Mouse (Mus musculus): ENCODE measurements around the gene Arhgap23. TPM values are rescaled to one million over a fixed set of nuclear protein-coding genes. Genes with fewer than 3 reads are reported as not detected.

Arhgap23 gene
- polyA plus RNA-seq, 1 experiment from 2014 or later: 8.5 TPM

- no peak overlapping the region for H3K4me3 ChIP-seq (replicated peaks; ENCODE audit: low read length)
- ATAC-seq (ENCODE audit: low FRiP score) (no peak), DNase-seq (ENCODE audit: low spot score) (no peak)
- H3K4me2 ChIP-seq (replicated peaks): no peak overlapping the region
- no peaks in the 10 kb centered on the region for H3K9me3 ChIP-seq (ENCODE audit: control insufficient read depth, low read length)
- no peak overlapping the region for H3K9ac ChIP-seq
- peaks cover 47% of the 10 kb centered on the region for H3K36me3 ChIP-seq (replicated peaks; ENCODE audit: control insufficient read depth, insufficient read depth)
- no peak overlapping the region for H3K27ac ChIP-seq
- H3K4me1 ChIP-seq (replicated peaks; ENCODE audit: control insufficient read depth, insufficient read depth, low read length): peaks cover 43% of the 10 kb centered on the region
- 89% methylated on average over 11 of the region's 11 CpGs for WGBS
- H3K27me3 ChIP-seq (ENCODE audit: control insufficient read depth, insufficient read depth, low read length): no peaks in the 10 kb centered on the region
Observed at GRCm38 (mm10) chr11:97448611-97449394, 33.5 kb downstream of the Arhgap23 start.

DNA sequence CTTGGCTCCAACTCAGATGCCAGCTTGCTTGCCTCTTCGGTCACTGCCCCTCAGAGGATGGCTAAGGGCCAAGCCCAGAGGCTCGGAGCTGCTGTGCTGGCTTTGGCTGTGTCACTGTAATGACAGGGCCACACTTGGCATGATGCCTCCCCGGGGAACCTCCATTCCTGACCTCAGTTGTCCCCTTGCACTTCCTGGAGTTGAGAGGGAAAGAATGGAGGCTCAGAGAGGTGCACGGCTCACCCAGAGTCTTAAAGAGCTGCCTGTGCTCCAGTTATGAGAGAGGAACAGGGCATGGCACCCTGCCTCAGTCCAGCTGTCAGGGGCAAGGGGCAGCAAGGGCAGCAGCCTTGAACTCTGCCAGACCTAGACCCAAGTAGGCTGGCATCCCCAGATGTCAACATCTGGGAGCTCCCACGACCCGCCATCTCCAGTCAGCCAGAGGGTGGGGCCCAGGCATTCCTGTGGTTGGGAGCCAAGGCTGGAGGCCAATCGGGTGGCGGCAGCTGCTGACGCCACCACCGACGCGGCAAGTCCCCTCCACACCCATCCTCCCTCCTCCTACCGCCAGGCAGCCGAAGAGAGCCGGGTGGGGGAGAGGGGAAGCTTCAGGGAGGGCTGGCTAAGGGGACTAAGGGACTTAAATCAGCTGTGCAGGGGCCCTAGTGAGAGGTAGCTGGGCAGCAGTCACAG, 34.4 kb downstream of the Arhgap23 start:
- Histone ChIP-seq H3K9ac (peak overlapping the region; percentile 76), H3K9me3 (ENCODE audit: control insufficient read depth, low read length) (no peaks in the 10 kb centered on the region), H3K4me1 (replicated peaks; ENCODE audit: control insufficient read depth, insufficient read depth, low read length) (peaks cover 44% of the 10 kb centered on the region), H3K4me3 (replicated peaks; ENCODE audit: low read length) (peak overlapping the region; percentile 59), H3K4me2 (replicated peaks) (peak overlapping the region; percentile 92), H3K27ac (peak overlapping the region; percentile 81), H3K27me3 (ENCODE audit: control insufficient read depth, insufficient read depth, low read length) (no peaks in the 10 kb centered on the region), H3K36me3 (replicated peaks; ENCODE audit: control insufficient read depth, insufficient read depth) (peaks cover 46% of the 10 kb centered on the region)
- peak; percentile 84 for DNase-seq (ENCODE audit: low spot score)
- WGBS: 13% methylated on average over 15 of the region's 15 CpGs
- peak; percentile 91 for ATAC-seq (ENCODE audit: low FRiP score)

DNA sequence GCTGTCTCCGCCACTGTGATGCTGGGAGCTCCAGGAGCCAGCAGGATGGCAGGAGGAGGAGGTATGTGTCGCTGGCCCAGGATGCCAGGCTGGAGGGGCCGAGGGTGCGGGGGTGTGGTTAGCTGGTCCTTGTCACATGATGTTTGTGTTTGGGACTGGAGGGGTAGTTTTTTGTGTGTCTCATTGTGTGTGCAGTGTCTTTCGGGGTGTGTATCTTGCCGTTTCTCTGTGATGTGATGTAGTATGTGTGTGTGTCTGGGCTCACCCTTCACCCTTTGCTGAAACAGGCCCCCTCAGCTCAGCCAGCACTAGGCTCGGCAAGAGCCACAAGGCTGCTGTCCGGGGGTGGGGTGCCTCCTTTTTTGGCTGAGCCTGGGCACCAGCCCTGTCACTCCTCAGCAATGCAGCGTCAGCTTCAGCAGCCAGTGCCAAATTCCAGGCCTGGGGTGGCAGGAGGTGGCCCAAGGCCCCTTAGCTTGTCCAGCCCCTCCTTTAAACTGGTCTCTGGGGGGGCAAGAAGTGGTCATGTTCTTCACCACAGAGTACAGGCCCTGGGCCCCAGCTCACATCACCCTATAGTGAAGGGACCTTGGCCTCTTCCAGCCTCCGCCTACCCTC, 35.1 kb downstream of the Arhgap23 start:
- Histone ChIP-seq H3K9me3 (ENCODE audit: control insufficient read depth, low read length) (no peaks in the 10 kb centered on the region), H3K4me3 (replicated peaks; ENCODE audit: low read length) (peak overlapping the region; percentile 59), H3K9ac (peak overlapping the region; percentile 76), H3K36me3 (replicated peaks; ENCODE audit: control insufficient read depth, insufficient read depth) (peaks cover 44% of the 10 kb centered on the region), H3K27me3 (ENCODE audit: control insufficient read depth, insufficient read depth, low read length) (no peaks in the 10 kb centered on the region), H3K4me2 (replicated peaks) (peak overlapping the region; percentile 92), H3K27ac (peak overlapping the region; percentile 81), H3K4me1 (replicated peaks; ENCODE audit: control insufficient read depth, insufficient read depth, low read length) (peaks cover 44% of the 10 kb centered on the region)
- WGBS: 25% methylated on average over 10 of the region's 10 CpGs
- DNase-seq (ENCODE audit: low spot score) (no peak), ATAC-seq (ENCODE audit: low FRiP score) (peak; percentile 39)

DNA sequence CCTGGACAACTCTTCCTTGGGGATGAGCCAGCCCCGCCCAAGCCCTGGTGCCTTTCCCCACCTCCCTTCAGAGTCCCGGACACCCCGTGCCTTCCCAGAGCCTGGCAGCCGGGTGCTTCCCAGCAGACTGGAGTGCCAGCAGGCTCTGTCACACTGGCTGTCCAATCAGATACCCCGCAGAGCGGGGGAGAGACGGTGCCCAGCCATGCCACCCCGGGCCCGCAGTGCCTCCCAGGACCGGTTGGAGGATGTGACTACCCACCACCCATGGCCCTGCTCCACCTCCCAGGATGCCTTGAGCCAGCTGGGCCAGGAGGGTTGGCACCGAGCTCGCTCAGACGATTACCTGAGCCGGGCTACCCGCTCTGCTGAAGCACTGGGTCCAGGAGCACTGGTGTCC, 36.3 kb downstream of the Arhgap23 start:
- Histone ChIP-seq H3K36me3 (replicated peaks; ENCODE audit: control insufficient read depth, insufficient read depth) (peaks cover 49% of the 10 kb centered on the region), H3K4me2 (replicated peaks) (peak overlapping the region; percentile 92), H3K9me3 (ENCODE audit: control insufficient read depth, low read length) (no peaks in the 10 kb centered on the region), H3K27ac (no peak overlapping the region), H3K4me1 (replicated peaks; ENCODE audit: control insufficient read depth, insufficient read depth, low read length) (peaks cover 44% of the 10 kb centered on the region), H3K9ac (peak overlapping the region; percentile 76; the same call in 1 of the 2 replicates), H3K4me3 (replicated peaks; ENCODE audit: low read length) (peak overlapping the region; percentile 59; the same call in 1 of the 2 replicates), H3K27me3 (ENCODE audit: control insufficient read depth, insufficient read depth, low read length) (no peaks in the 10 kb centered on the region)
- DNase-seq (ENCODE audit: low spot score) (no peak), ATAC-seq (ENCODE audit: low FRiP score) (no peak)
- WGBS: 93% methylated on average over 15 of the region's 15 CpGs

DNA sequence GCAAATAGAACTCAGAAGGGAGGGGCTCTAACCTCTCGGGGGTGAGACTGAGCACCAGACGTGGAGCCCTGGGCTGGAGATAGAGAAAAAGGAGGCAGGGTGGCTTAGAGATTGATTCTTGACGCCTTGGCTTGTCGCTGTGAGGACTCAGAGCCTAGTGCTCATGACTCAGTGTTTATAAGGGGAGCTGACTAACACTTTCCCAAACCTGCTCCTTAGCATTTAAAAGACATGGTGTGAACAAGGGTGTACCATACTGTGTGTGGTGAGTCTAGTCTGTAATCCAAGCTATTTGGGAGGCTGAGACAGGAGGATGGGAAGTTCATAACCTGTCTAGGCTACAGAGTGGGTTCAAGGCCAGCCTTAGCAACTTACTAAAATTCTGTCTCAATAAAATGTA, 41.8 kb downstream of the Arhgap23 start:
- peaks cover 92% of the 10 kb centered on the region for H3K36me3 ChIP-seq (replicated peaks; ENCODE audit: control insufficient read depth, insufficient read depth)
- 0 out of 2 replicates have a peak, but pooled peaks cover 3% of the 10 kb centered on the region for H3K27me3 ChIP-seq (ENCODE audit: control insufficient read depth, insufficient read depth, low read length)
- no peak overlapping the region for H3K9ac ChIP-seq
- no peak overlapping the region for H3K4me2 ChIP-seq (replicated peaks)
- no peak overlapping the region for H3K4me3 ChIP-seq (replicated peaks; ENCODE audit: low read length)
- ATAC-seq (ENCODE audit: low FRiP score) (no peak), DNase-seq (ENCODE audit: low spot score) (no peak)
- H3K9me3 ChIP-seq (ENCODE audit: control insufficient read depth, low read length): no peaks in the 10 kb centered on the region
- no peak overlapping the region for H3K27ac ChIP-seq
- peaks cover 18% of the 10 kb centered on the region for H3K4me1 ChIP-seq (replicated peaks; ENCODE audit: control insufficient read depth, insufficient read depth, low read length)
- 84% methylated on average over 4 of the region's 4 CpGs for WGBS

DNA sequence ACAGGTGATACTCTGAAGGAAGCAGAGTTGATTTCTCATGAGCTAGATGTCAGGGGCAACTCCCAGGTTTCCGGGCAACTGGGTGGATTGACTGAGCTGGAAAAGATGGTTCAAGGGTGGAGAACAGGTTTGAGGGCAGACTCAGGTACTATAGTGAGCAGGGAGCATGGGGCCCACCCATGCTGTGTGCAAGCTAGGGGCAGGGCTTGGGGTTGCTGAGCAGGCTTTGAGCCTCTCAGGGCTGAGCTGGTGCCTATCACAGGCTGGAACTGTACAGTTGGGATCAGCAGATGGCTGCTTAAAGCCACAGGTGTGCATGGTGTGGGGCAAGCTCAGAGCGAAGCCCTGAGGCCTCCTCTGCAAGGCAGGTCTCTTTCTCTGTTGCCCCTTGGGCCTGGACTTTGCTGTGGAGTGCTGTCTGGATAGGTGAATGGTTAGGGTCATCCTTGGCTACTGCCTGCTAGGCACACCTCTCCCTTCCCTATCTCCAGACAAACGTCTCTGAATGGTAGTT, 46.0 kb downstream of the Arhgap23 start:
- ATAC-seq (ENCODE audit: low FRiP score) (no peak), DNase-seq (ENCODE audit: low spot score) (no peak)
- no peaks in the 10 kb centered on the region for H3K9me3 ChIP-seq (ENCODE audit: control insufficient read depth, low read length)
- no peak overlapping the region for H3K27ac ChIP-seq
- no peak overlapping the region for H3K4me2 ChIP-seq (replicated peaks)
- peaks cover 6% of the 10 kb centered on the region; the same call in 1 of the 2 replicates for H3K27me3 ChIP-seq (ENCODE audit: control insufficient read depth, insufficient read depth, low read length)
- H3K4me3 ChIP-seq (replicated peaks; ENCODE audit: low read length): no peak overlapping the region
- H3K4me1 ChIP-seq (replicated peaks; ENCODE audit: control insufficient read depth, insufficient read depth, low read length): no peaks in the 10 kb centered on the region
- H3K36me3 ChIP-seq (replicated peaks; ENCODE audit: control insufficient read depth, insufficient read depth): peaks cover 98% of the 10 kb centered on the region
- H3K9ac ChIP-seq: no peak overlapping the region
- WGBS: 90% methylated on average over 3 of the region's 3 CpGs

GRCm38 (mm10) chr11:97462538-97462937, 47.2 kb downstream of the Arhgap23 start:
- Histone ChIP-seq H3K9ac (no peak overlapping the region), H3K27ac (no peak overlapping the region), H3K36me3 (replicated peaks; ENCODE audit: control insufficient read depth, insufficient read depth) (peaks cover 98% of the 10 kb centered on the region), H3K4me1 (replicated peaks; ENCODE audit: control insufficient read depth, insufficient read depth, low read length) (no peaks in the 10 kb centered on the region), H3K4me3 (replicated peaks; ENCODE audit: low read length) (no peak overlapping the region), H3K9me3 (ENCODE audit: control insufficient read depth, low read length) (no peaks in the 10 kb centered on the region), H3K4me2 (replicated peaks) (no peak overlapping the region), H3K27me3 (ENCODE audit: control insufficient read depth, insufficient read depth, low read length) (peaks cover 6% of the 10 kb centered on the region; the same call in 1 of the 2 replicates)
- ATAC-seq (ENCODE audit: low FRiP score) (no peak), DNase-seq (ENCODE audit: low spot score) (no peak)
- WGBS: 87% methylated on average over 6 of the region's 6 CpGs

GRCm38 (mm10) chr11:97463166-97463565, 47.8 kb downstream of the Arhgap23 start:
- H3K27me3 ChIP-seq (ENCODE audit: control insufficient read depth, insufficient read depth, low read length): peaks cover 6% of the 10 kb centered on the region; the same call in 1 of the 2 replicates
- H3K4me1 ChIP-seq (replicated peaks; ENCODE audit: control insufficient read depth, insufficient read depth, low read length): no peaks in the 10 kb centered on the region
- DNase-seq (ENCODE audit: low spot score) (no peak), ATAC-seq (ENCODE audit: low FRiP score) (no peak)
- no peak overlapping the region for H3K4me3 ChIP-seq (replicated peaks; ENCODE audit: low read length)
- 41% methylated on average over 33 of the region's 33 CpGs for WGBS
- H3K27ac ChIP-seq: no peak overlapping the region
- H3K4me2 ChIP-seq (replicated peaks): no peak overlapping the region
- H3K9ac ChIP-seq: no peak overlapping the region
- H3K36me3 ChIP-seq (replicated peaks; ENCODE audit: control insufficient read depth, insufficient read depth): peaks cover 95% of the 10 kb centered on the region
- H3K9me3 ChIP-seq (ENCODE audit: control insufficient read depth, low read length): no peaks in the 10 kb centered on the region

DNA sequence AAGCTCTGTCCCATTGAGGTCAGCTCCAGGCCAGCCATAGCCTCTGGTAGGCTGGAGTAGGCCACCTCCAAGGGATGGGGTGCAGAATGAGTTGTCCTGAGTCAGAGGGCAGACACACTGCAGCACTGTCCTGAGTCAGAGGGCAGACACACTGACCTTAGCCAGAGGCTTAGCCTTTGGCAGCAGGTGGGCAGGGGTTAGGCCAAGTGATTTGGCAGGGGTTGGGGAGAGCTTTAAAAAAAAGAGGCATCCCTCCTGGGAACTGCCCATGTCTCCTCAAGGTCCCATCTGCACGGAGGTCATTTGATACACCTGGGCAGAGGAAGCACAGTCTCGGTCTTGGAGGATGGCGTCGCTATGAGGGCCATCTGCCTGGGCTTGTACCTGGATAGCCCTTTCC, 48.7 kb downstream of the Arhgap23 start:
- Histone ChIP-seq H3K9ac (no peak overlapping the region), H3K27me3 (ENCODE audit: control insufficient read depth, insufficient read depth, low read length) (peaks cover 6% of the 10 kb centered on the region; the same call in 1 of the 2 replicates), H3K9me3 (ENCODE audit: control insufficient read depth, low read length) (no peaks in the 10 kb centered on the region), H3K4me2 (replicated peaks) (no peak overlapping the region), H3K4me1 (replicated peaks; ENCODE audit: control insufficient read depth, insufficient read depth, low read length) (no peaks in the 10 kb centered on the region), H3K36me3 (replicated peaks; ENCODE audit: control insufficient read depth, insufficient read depth) (peaks cover 87% of the 10 kb centered on the region), H3K27ac (no peak overlapping the region), H3K4me3 (replicated peaks; ENCODE audit: low read length) (no peak overlapping the region)
- WGBS: 94% methylated on average over 4 of the region's 4 CpGs
- ATAC-seq (ENCODE audit: low FRiP score): no peak
- DNase-seq (ENCODE audit: low spot score): no peak

Data from hindbrain, embryonic 14.5 days (tissue).